Mouse (Mus musculus) thymus, postnatal 10 days (tissue): ENCODE data around the gene Lrrfip2.

Experiments
- DNase-seq, 2 experiments: peaks; one replicate each; pipeline ENCODE4 v3.0.0; 2021; ENCODE audit warnings: low spot score in 2 of 2

Lrrfip2 gene

GRCm38 (mm10) chr9:111117126-111117642 lies at the start of gene Lrrfip2:
TSS of gene Lrrfip2 (plus strand) at chr9:111117592.
- no peak for DNase-seq

- peak in 1 of 2 experiments; percentile 56 for DNase-seq
These were observed 46.8 kb upstream of the Lrrfip2 start for GRCm38 (mm10) chr9:111070546-111070961.

GRCm38 (mm10) chr9:111072175-111072574 lies 45.2 kb upstream of the Lrrfip2 start:
- DNase-seq: no peak

GRCm38 (mm10) chr9:111072971-111073370 lies 44.4 kb upstream of the Lrrfip2 start:
- no peak for DNase-seq

GRCm38 (mm10) chr9:111077745-111078144 lies 39.6 kb upstream of the Lrrfip2 start:
- DNase-seq: peak in 1 of 2 experiments; percentile 20

GRCm38 (mm10) chr9:111080801-111081200 lies 36.6 kb upstream of the Lrrfip2 start:
- DNase-seq: no peak

- no peak for DNase-seq
These were observed 35.6 kb upstream of the Lrrfip2 start for GRCm38 (mm10) chr9:111081765-111082164.

GRCm38 (mm10) chr9:111085329-111085728 lies 32.1 kb upstream of the Lrrfip2 start:
- DNase-seq: no peak

GRCm38 (mm10) chr9:111086137-111086536 lies 31.3 kb upstream of the Lrrfip2 start:
- DNase-seq: no peak

- no peak for DNase-seq
These were observed 30.3 kb upstream of the Lrrfip2 start for GRCm38 (mm10) chr9:111086995-111087606.

GRCm38 (mm10) chr9:111087960-111088359 lies 29.4 kb upstream of the Lrrfip2 start:
- DNase-seq: no peak

- no peak for DNase-seq
These were observed 28.5 kb upstream of the Lrrfip2 start for GRCm38 (mm10) chr9:111088886-111089285.

- no peak for DNase-seq
These were observed 24.7 kb upstream of the Lrrfip2 start for GRCm38 (mm10) chr9:111092657-111093056.

- peak; percentile 17 to 58 for DNase-seq
These were observed 24.3 kb upstream of the Lrrfip2 start for GRCm38 (mm10) chr9:111093094-111093493.

GRCm38 (mm10) chr9:111094626-111095025 lies 22.8 kb upstream of the Lrrfip2 start:
- DNase-seq: no peak

- DNase-seq: no peak
These were observed 21.7 kb upstream of the Lrrfip2 start for GRCm38 (mm10) chr9:111095710-111096109.

- no peak for DNase-seq
These were observed 20.7 kb upstream of the Lrrfip2 start for GRCm38 (mm10) chr9:111096419-111097326.

- DNase-seq: no peak
These were observed 19.8 kb upstream of the Lrrfip2 start for GRCm38 (mm10) chr9:111097543-111097942.

- DNase-seq: no peak
These were observed 17.0 kb upstream of the Lrrfip2 start for GRCm38 (mm10) chr9:111100406-111100805.

GRCm38 (mm10) chr9:111103293-111103692 lies 14.1 kb upstream of the Lrrfip2 start:
- no peak for DNase-seq

- DNase-seq: no peak
These were observed 13.5 kb upstream of the Lrrfip2 start for GRCm38 (mm10) chr9:111103893-111104292.

- DNase-seq: no peak
These were observed 9.5 kb upstream of the Lrrfip2 start for GRCm38 (mm10) chr9:111107863-111108262.

- peak; percentile 68 to 80 for DNase-seq
These were observed 431 bp downstream of the Lrrfip2 start for GRCm38 (mm10) chr9:111117794-111118251.
